In the genomic region with DNA sequence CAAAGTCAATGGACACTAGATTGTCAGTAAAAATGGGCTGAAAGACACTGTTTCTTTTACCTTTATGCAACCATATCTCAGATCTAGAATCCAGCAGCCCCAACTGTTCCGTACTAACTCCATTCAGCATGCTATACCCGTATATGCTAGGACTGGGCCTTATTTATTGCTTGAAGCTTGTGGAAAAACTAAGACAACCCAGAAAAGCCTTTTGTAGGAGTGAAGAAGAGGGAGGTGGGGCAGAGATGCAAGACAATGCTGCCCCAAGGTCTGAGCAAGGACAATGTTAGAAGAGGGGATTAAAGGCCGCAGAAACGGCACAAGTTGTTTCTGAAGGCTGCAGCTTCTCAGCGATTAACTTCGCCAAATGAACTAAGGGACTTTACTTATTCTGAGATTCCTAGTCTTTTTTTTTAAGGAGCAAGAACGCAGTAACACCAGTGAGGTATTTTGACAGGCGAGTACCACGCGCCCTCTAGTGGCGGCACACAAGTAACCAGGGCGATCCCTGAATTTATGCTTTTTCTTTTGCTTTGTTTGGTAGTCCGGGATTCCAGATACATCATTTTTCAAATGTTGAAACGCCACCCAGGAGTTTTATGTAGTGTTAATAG, we compare ENCODE assay signal across 8 mouse cellular contexts.
DNase-seq lines count a peak whose midpoint lies in the region; ATAC-seq lines count a peak whose summit lies in the region.

No protein-coding gene starts in this region.

- H3K36me3 ChIP-seq in hindbrain, embryonic 10.5 days, result no peaks in the 10 kb centered on the region
- H3K36me3 ChIP-seq in lung, embryonic 16.5 days (ENCODE audit: control insufficient read depth, insufficient read depth, low read length), result no peaks in the 10 kb centered on the region

- no peak overlapping the region for H3K27ac ChIP-seq in hindbrain, embryonic 10.5 days
- no peak overlapping the region for H3K27ac ChIP-seq in lung, embryonic 16.5 days (ENCODE audit: low read length)

- H3K4me1 ChIP-seq in hindbrain, embryonic 10.5 days (replicated peaks), result peaks cover 6% of the 10 kb centered on the region; the same call in 1 of the 2 replicates
- H3K4me1 ChIP-seq in lung, embryonic 16.5 days (replicated peaks; ENCODE audit: control insufficient read depth, insufficient read depth, low read length), result no peaks in the 10 kb centered on the region

- peak; percentile 60 for DNase-seq in R1 (ENCODE audit: low read depth, low spot score)
- peak; percentile 76 for DNase-seq in cerebellum, adult 9-10 months
- peak; percentile 37 to 70 for DNase-seq in frontal cortex, postnatal 14 days (ENCODE audit: low spot score in 2 of 2)
- DNase-seq in hindbrain, embryonic 10.5 days (ENCODE audit: low spot score), result peak; percentile 72
- peak; percentile 48 for DNase-seq in layer of hippocampus, adult 9-11 months
- peak; percentile 86 for DNase-seq in retina, embryonic 14.5 days (ENCODE audit: low spot score)
- DNase-seq in yolk sac, embryonic 10.5 days (ENCODE audit: low spot score), result peak; percentile 56

- 15% methylated on average over 14 of the region's 14 CpGs for WGBS in hindbrain, embryonic 10.5 days
- 8% methylated on average over 14 of the region's 14 CpGs for WGBS in lung, embryonic 16.5 days

- 0 out of 2 replicates have a peak overlapping the region, but pooled peaks have one; percentile 10 for H3K9ac ChIP-seq in lung, embryonic 16.5 days (ENCODE audit: low read length)

- H3K4me2 ChIP-seq in lung, embryonic 16.5 days (ENCODE audit: low read depth, low read length), result no peak overlapping the region

- ATAC-seq in lung, embryonic 16.5 days (ENCODE audit: low read depth), result peak; percentile 57; the same call in 1 of the 2 replicates

- no peaks in the 10 kb centered on the region for H3K9me3 ChIP-seq in hindbrain, embryonic 10.5 days
- no peaks in the 10 kb centered on the region for H3K9me3 ChIP-seq in lung, embryonic 16.5 days (ENCODE audit: control insufficient read depth, low read length)

- no peak overlapping the region for H3K4me3 ChIP-seq in hindbrain, embryonic 10.5 days
- no peak overlapping the region for H3K4me3 ChIP-seq in lung, embryonic 16.5 days (ENCODE audit: low read length)

- 0 out of 2 replicates have a peak, but pooled peaks cover 3% of the 10 kb centered on the region for H3K27me3 ChIP-seq in hindbrain, embryonic 10.5 days (ENCODE audit: insufficient read depth, poor library complexity, severe bottlenecking)
- peaks cover 41% of the 10 kb centered on the region for H3K27me3 ChIP-seq in lung, embryonic 16.5 days (ENCODE audit: control insufficient read depth, insufficient read depth, low read depth, low read length)
